Mouse (Mus musculus): Measurements from ENCODE around the gene Nt5c.

DNA sequence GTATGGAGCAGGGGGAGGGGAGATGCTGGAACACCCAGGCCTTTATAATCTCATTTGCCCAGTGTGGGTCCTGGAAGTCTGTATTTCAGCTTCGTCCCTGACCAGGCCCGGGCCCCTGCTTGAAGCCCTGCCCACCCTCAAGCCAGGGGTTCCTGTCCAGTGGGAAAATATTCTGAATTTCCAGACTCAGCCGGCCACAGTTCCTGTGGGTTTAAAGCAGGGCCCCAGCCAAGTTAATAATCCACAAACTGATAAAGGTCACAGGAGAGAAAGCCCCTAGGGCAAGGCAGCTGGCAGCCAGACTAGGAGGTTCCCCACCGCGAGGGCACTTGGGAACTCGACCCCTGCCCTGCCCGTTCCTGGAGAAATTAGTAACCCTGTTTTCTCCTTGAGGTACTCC, 42.7 kb downstream of the Nt5c start:
- TF ChIP-seq POLR2A (IDR thresholded peaks at IDR 0.05; ENCODE audit: low read depth, low read length) (no peak), CTCF (IDR thresholded peaks at IDR 0.05; ENCODE audit: extremely low read depth, insufficient read length, insufficient replicate concordance, low read depth, low read length) (no peak)
